Mouse (Mus musculus) CH12.LX (cell line): Measurements from ENCODE around the gene Kctd5.

Source experiments
- CTCF ChIP-seq, 2 experiments: IDR thresholded peaks in 1 of 2; conservative IDR thresholded peaks in 1 of 2; 2 replicates each; pipeline ENCODE4 v1.5.1; 2011 to 2012; ENCODE audit warnings: low read depth in 2 of 2, low read length in 2 of 2, improper control_type of control experiment in 1 of 2, inconsistent platforms in 1 of 2, mild to moderate bottlenecking in 1 of 2, moderate library complexity in 1 of 2
- ELF1 ChIP-seq: IDR thresholded peaks from 2 replicates; pipeline ENCODE4 v1.6.1; 2014; ENCODE audit warnings: low read depth, mild to moderate bottlenecking, inconsistent platforms, low read length, improper control_type of control experiment
- POLR2AphosphoS2 ChIP-seq: IDR thresholded peaks from 2 replicates; pipeline ENCODE4 v1.6.1; 2011; ENCODE audit warnings: low read depth, low read length, improper control_type of control experiment
- RCOR1 ChIP-seq: conservative IDR thresholded peaks from 2 replicates; pipeline ENCODE4 v1.6.1; 2012; ENCODE audit warnings: low read depth, mild to moderate bottlenecking, inconsistent platforms, low read length, improper control_type of control experiment

DNA sequence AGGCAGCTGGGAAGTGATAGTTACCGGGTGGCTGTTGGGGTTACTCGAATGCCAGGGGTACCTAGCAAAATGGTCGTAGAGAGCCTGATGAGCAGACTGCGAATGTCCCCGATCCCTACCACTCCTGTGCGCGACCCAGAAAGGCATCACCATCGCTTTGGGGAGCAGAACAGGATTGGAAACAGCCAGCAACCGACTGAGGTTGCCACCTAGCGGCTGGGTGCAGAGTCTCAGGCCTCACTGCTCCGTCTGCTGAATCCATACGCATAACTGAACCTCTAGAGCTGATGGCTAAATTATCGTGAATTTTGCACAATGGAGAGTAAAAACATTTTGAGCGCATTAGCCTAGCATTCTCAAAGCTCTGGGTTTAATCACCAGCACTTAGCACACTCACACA lies 57.6 kb downstream of the Kctd5 start:
- no peak for TF ChIP-seq RCOR1
- TF ChIP-seq ELF1: no peak
- peak in 1 of 2 experiments; percentile 54; a peak in 3 of 4 replicates for TF ChIP-seq CTCF (conservative IDR thresholded peaks at IDR 0.05 in 1 of 2, IDR thresholded peaks at IDR 0.05 in 1 of 2; ENCODE audit: low read depth in 2 of 2, low read length in 2 of 2)
- no peak for TF ChIP-seq POLR2AphosphoS2
